Mouse (Mus musculus): ENCODE results near the gene Tmc8. TPM values are rescaled to one million over a fixed set of nuclear protein-coding genes. Genes with fewer than 3 reads are reported as not detected.

Gene Tmc8
- total RNA-seq, 1 experiment, result 3.9 TPM

- in situ Hi-C loops (cut with MboI; ENCODE audit: low sequenced_read_pairs in 2 of 2, unreplicated experiment in 2 of 2), result no loop called here
These were observed 12.2 kb downstream of the Tmc8 start for GRCm38 (mm10) chr11:117794035-117794551.

GRCm38 (mm10) chr11:117796954-117797353 is 15.1 kb downstream of the Tmc8 start:
- no peaks in the 10 kb centered on the region for H3K36me3 ChIP-seq (ENCODE audit: control insufficient read depth, insufficient read depth, low read length, poor library complexity, severe bottlenecking)
- no peak overlapping the region for H3K27ac ChIP-seq (ENCODE audit: insufficient read depth, low read depth, low read length, poor library complexity, severe bottlenecking)
- in situ Hi-C loops (cut with MboI; ENCODE audit: low sequenced_read_pairs in 2 of 2, unreplicated experiment in 2 of 2), result no loop called here
- DNase-seq (ENCODE audit: low read depth, low spot score), result no peak
- H3K4me3 ChIP-seq (ENCODE audit: insufficient read depth in 1 of 2, low read depth in 1 of 2, low read length in 2 of 2, poor library complexity in 1 of 2, severe bottlenecking in 1 of 2), result no peak overlapping the region
- TF ChIP-seq ZC3H11A (IDR thresholded peaks at IDR 0.05; ENCODE audit: borderline replicate concordance, low read depth, low read length) (no peak), CHD2 (IDR thresholded peaks at IDR 0.05; ENCODE audit: low read depth, low read length) (no peak)
- peaks cover 0 to 19% of the 10 kb centered on the region in 2 experiments; a peak in 1 of 4 replicates for H3K4me1 ChIP-seq (ENCODE audit: control insufficient read depth in 2 of 2, insufficient read depth in 2 of 2, low read length in 2 of 2, poor library complexity in 1 of 2)
- H3K9ac ChIP-seq (ENCODE audit: insufficient read depth, low read depth, low read length, poor library complexity, severe bottlenecking), result no peak overlapping the region
- H3K9me3 ChIP-seq (ENCODE audit: control insufficient read depth, insufficient read depth, low read depth, low read length), result no peaks in the 10 kb centered on the region

More at GRCm38 (mm10) chr11:117794035-117794551, 12.2 kb downstream of the Tmc8 start:
- DNase-seq (ENCODE audit: low read depth, low spot score), result no peak
- TF ChIP-seq CHD2 (IDR thresholded peaks at IDR 0.05; ENCODE audit: low read depth, low read length), result no peak
- no peak for TF ChIP-seq ZNF384 (IDR thresholded peaks at IDR 0.05; ENCODE audit: low read depth, low read length)
- TF ChIP-seq ZC3H11A (IDR thresholded peaks at IDR 0.05; ENCODE audit: borderline replicate concordance, low read depth, low read length), result no peak
- TF ChIP-seq HCFC1 (IDR thresholded peaks at IDR 0.05; ENCODE audit: borderline replicate concordance, insufficient read depth, low read length), result no peak
- no peak for TF ChIP-seq MAFK (IDR thresholded peaks at IDR 0.05; ENCODE audit: insufficient read depth, low read depth, low read length)
- Histone ChIP-seq H3K9me3 (ENCODE audit: control insufficient read depth, insufficient read depth, low read depth, low read length) (no peaks in the 10 kb centered on the region), H3K9ac (ENCODE audit: insufficient read depth, low read depth, low read length, poor library complexity, severe bottlenecking) (no peak overlapping the region), H3K36me3 (ENCODE audit: control insufficient read depth, insufficient read depth, low read length, poor library complexity, severe bottlenecking) (no peaks in the 10 kb centered on the region), H3K4me3 (ENCODE audit: insufficient read depth in 1 of 2, low read depth in 1 of 2, low read length in 2 of 2, poor library complexity in 1 of 2, severe bottlenecking in 1 of 2) (no peak overlapping the region), H3K27ac (ENCODE audit: insufficient read depth, low read depth, low read length, poor library complexity, severe bottlenecking) (no peak overlapping the region), H3K4me1 (ENCODE audit: control insufficient read depth in 2 of 2, insufficient read depth in 2 of 2, low read length in 2 of 2, poor library complexity in 1 of 2) (peaks cover 4 to 33% of the 10 kb centered on the region in 2 experiments; a peak in 2 of 4 replicates)

GRCm38 (mm10) chr11:117797511-117798159 is 15.8 kb downstream of the Tmc8 start, which contains the start of gene 6030468B19Rik:
6030468B19Rik (plus strand) TSS chr11:117797660.
- H3K9me3 ChIP-seq (ENCODE audit: control insufficient read depth, insufficient read depth, low read depth, low read length), result no peaks in the 10 kb centered on the region
- H3K4me1 ChIP-seq (ENCODE audit: control insufficient read depth in 2 of 2, insufficient read depth in 2 of 2, low read length in 2 of 2, poor library complexity in 1 of 2), result peaks cover 0 to 14% of the 10 kb centered on the region in 2 experiments; a peak in 1 of 4 replicates
- H3K9ac ChIP-seq (ENCODE audit: insufficient read depth, low read depth, low read length, poor library complexity, severe bottlenecking), result no peak within 1 kb of the TSS
- no peak within 1 kb of the TSS for H3K27ac ChIP-seq (ENCODE audit: insufficient read depth, low read depth, low read length, poor library complexity, severe bottlenecking)
- in situ Hi-C loops (cut with MboI; ENCODE audit: low sequenced_read_pairs in 2 of 2, unreplicated experiment in 2 of 2), result no loop called here
- H3K36me3 ChIP-seq (ENCODE audit: control insufficient read depth, insufficient read depth, low read length, poor library complexity, severe bottlenecking), result no peaks in the 10 kb centered on the region
- no peak within 1 kb of the TSS for H3K4me3 ChIP-seq (ENCODE audit: insufficient read depth in 1 of 2, low read depth in 1 of 2, low read length in 2 of 2, poor library complexity in 1 of 2, severe bottlenecking in 1 of 2)
- DNase-seq (ENCODE audit: low read depth, low spot score), result no peak
- TF ChIP-seq CHD2 (IDR thresholded peaks at IDR 0.05; ENCODE audit: low read depth, low read length), result no peak
- no peak for TF ChIP-seq HCFC1 (IDR thresholded peaks at IDR 0.05; ENCODE audit: borderline replicate concordance, insufficient read depth, low read length)

- no peaks in the 10 kb centered on the region for H3K9me3 ChIP-seq (ENCODE audit: control insufficient read depth, insufficient read depth, low read depth, low read length)
- no peak overlapping the region for H3K27ac ChIP-seq (ENCODE audit: insufficient read depth, low read depth, low read length, poor library complexity, severe bottlenecking)
- no peak overlapping the region for H3K4me3 ChIP-seq (ENCODE audit: insufficient read depth in 1 of 2, low read depth in 1 of 2, low read length in 2 of 2, poor library complexity in 1 of 2, severe bottlenecking in 1 of 2)
- peaks cover 0 to 13% of the 10 kb centered on the region in 2 experiments; a peak in 1 of 4 replicates for H3K4me1 ChIP-seq (ENCODE audit: control insufficient read depth in 2 of 2, insufficient read depth in 2 of 2, low read length in 2 of 2, poor library complexity in 1 of 2)
- TF ChIP-seq ZNF384 (IDR thresholded peaks at IDR 0.05; ENCODE audit: low read depth, low read length) (no peak), HCFC1 (IDR thresholded peaks at IDR 0.05; ENCODE audit: borderline replicate concordance, insufficient read depth, low read length) (no peak), MAFK (IDR thresholded peaks at IDR 0.05; ENCODE audit: insufficient read depth, low read depth, low read length) (no peak), ZC3H11A (IDR thresholded peaks at IDR 0.05; ENCODE audit: borderline replicate concordance, low read depth, low read length) (no peak), CHD2 (IDR thresholded peaks at IDR 0.05; ENCODE audit: low read depth, low read length) (no peak)
- no peak overlapping the region for H3K9ac ChIP-seq (ENCODE audit: insufficient read depth, low read depth, low read length, poor library complexity, severe bottlenecking)
- no peaks in the 10 kb centered on the region for H3K36me3 ChIP-seq (ENCODE audit: control insufficient read depth, insufficient read depth, low read length, poor library complexity, severe bottlenecking)
- no peak for DNase-seq (ENCODE audit: low read depth, low spot score)
- in situ Hi-C loops (cut with MboI; ENCODE audit: low sequenced_read_pairs in 2 of 2, unreplicated experiment in 2 of 2), result no loop called here
These were observed 16.3 kb downstream of the Tmc8 start for GRCm38 (mm10) chr11:117798160-117798541.
